Mouse (Mus musculus): ENCODE measurements around the gene Cav1. TPM values are rescaled to one million over a fixed set of nuclear protein-coding genes. Genes with fewer than 3 reads are reported as not detected.

Gene Cav1
- polyA plus RNA-seq (2015; fragmentation: Nextera tagmentation; extraction: Ambion mirVana): 433 and 475 TPM in 2 replicates

GRCm38 (mm10) chr6:17305954-17306601, at the start of gene Cav1:
TSS of gene Cav1 (plus strand) at chr6:17306335.
- Histone ChIP-seq H3K9me3 (replicated peaks; ENCODE audit: control insufficient read depth, low read length) (no peaks in the 10 kb centered on the region), H3K9ac (ENCODE audit: low read length) (peak within 1 kb of the TSS; percentile 84), H3K4me3 (replicated peaks; ENCODE audit: low read length) (peak within 1 kb of the TSS; percentile 76), H3K36me3 (ENCODE audit: control insufficient read depth, insufficient read depth, low read length) (no peaks in the 10 kb centered on the region), H3K27ac (ENCODE audit: low read length) (peak within 1 kb of the TSS; percentile 97), H3K4me1 (ENCODE audit: control insufficient read depth, insufficient read depth, low read length) (peaks cover 15% of the 10 kb centered on the region; the same call in 1 of the 2 replicates), H3K27me3 (ENCODE audit: control insufficient read depth, insufficient read depth, low read length) (no peaks in the 10 kb centered on the region), H3K4me2 (ENCODE audit: low read depth, low read length) (peak within 1 kb of the TSS; percentile 93)
- ATAC-seq (ENCODE audit: insufficient read depth, low FRiP score): peak; percentile 92
- WGBS: under 1% methylated on average over 26 of the region's 26 CpGs

- Histone ChIP-seq H3K4me1 (ENCODE audit: control insufficient read depth, insufficient read depth, low read length) (peaks cover 6% of the 10 kb centered on the region; the same call in 1 of the 2 replicates), H3K27me3 (ENCODE audit: control insufficient read depth, insufficient read depth, low read length) (no peaks in the 10 kb centered on the region), H3K27ac (ENCODE audit: low read length) (no peak overlapping the region), H3K4me3 (replicated peaks; ENCODE audit: low read length) (no peak overlapping the region), H3K4me2 (ENCODE audit: low read depth, low read length) (no peak overlapping the region), H3K36me3 (ENCODE audit: control insufficient read depth, insufficient read depth, low read length) (no peaks in the 10 kb centered on the region), H3K9ac (ENCODE audit: low read length) (no peak overlapping the region), H3K9me3 (replicated peaks; ENCODE audit: control insufficient read depth, low read length) (no peaks in the 10 kb centered on the region)
- 65% methylated on average over 1 of the region's 1 CpGs for WGBS
- ATAC-seq (ENCODE audit: insufficient read depth, low FRiP score): no peak
Observed at GRCm38 (mm10) chr6:17258142-17258541, 48.0 kb upstream of the Cav1 start.

GRCm38 (mm10) chr6:17258911-17259310, 47.2 kb upstream of the Cav1 start:
- H3K4me3 ChIP-seq (replicated peaks; ENCODE audit: low read length): no peak overlapping the region
- no peaks in the 10 kb centered on the region for H3K27me3 ChIP-seq (ENCODE audit: control insufficient read depth, insufficient read depth, low read length)
- H3K9ac ChIP-seq (ENCODE audit: low read length): no peak overlapping the region
- H3K4me2 ChIP-seq (ENCODE audit: low read depth, low read length): no peak overlapping the region
- no peaks in the 10 kb centered on the region for H3K9me3 ChIP-seq (replicated peaks; ENCODE audit: control insufficient read depth, low read length)
- WGBS: 79% methylated on average over 1 of the region's 1 CpGs
- peak overlapping the region; percentile 18; the same call in 1 of the 2 replicates for H3K27ac ChIP-seq (ENCODE audit: low read length)
- peaks cover 9% of the 10 kb centered on the region; the same call in 1 of the 2 replicates for H3K4me1 ChIP-seq (ENCODE audit: control insufficient read depth, insufficient read depth, low read length)
- no peak for ATAC-seq (ENCODE audit: insufficient read depth, low FRiP score)
- no peaks in the 10 kb centered on the region for H3K36me3 ChIP-seq (ENCODE audit: control insufficient read depth, insufficient read depth, low read length)

GRCm38 (mm10) chr6:17262786-17263185, 43.3 kb upstream of the Cav1 start:
- H3K4me3 ChIP-seq (replicated peaks; ENCODE audit: low read length): no peak overlapping the region
- peaks cover 17% of the 10 kb centered on the region for H3K4me1 ChIP-seq (ENCODE audit: control insufficient read depth, insufficient read depth, low read length)
- H3K27me3 ChIP-seq (ENCODE audit: control insufficient read depth, insufficient read depth, low read length): no peaks in the 10 kb centered on the region
- no peak for ATAC-seq (ENCODE audit: insufficient read depth, low FRiP score)
- no peaks in the 10 kb centered on the region for H3K36me3 ChIP-seq (ENCODE audit: control insufficient read depth, insufficient read depth, low read length)
- no peak overlapping the region for H3K4me2 ChIP-seq (ENCODE audit: low read depth, low read length)
- WGBS: 46% methylated on average over 2 of the region's 2 CpGs
- H3K9ac ChIP-seq (ENCODE audit: low read length): no peak overlapping the region
- peak overlapping the region; percentile 47; the same call in 1 of the 2 replicates for H3K27ac ChIP-seq (ENCODE audit: low read length)
- H3K9me3 ChIP-seq (replicated peaks; ENCODE audit: control insufficient read depth, low read length): no peaks in the 10 kb centered on the region

- H3K9ac ChIP-seq (ENCODE audit: low read length): no peak overlapping the region
- H3K4me3 ChIP-seq (replicated peaks; ENCODE audit: low read length): no peak overlapping the region
- ATAC-seq (ENCODE audit: insufficient read depth, low FRiP score): no peak
- no peak overlapping the region; the same call in 1 of the 2 replicates for H3K27ac ChIP-seq (ENCODE audit: low read length)
- 60% methylated on average over 4 of the region's 4 CpGs for WGBS
- no peaks in the 10 kb centered on the region for H3K36me3 ChIP-seq (ENCODE audit: control insufficient read depth, insufficient read depth, low read length)
- no peak overlapping the region for H3K4me2 ChIP-seq (ENCODE audit: low read depth, low read length)
- peaks cover 11% of the 10 kb centered on the region for H3K4me1 ChIP-seq (ENCODE audit: control insufficient read depth, insufficient read depth, low read length)
- H3K9me3 ChIP-seq (replicated peaks; ENCODE audit: control insufficient read depth, low read length): no peaks in the 10 kb centered on the region
- H3K27me3 ChIP-seq (ENCODE audit: control insufficient read depth, insufficient read depth, low read length): no peaks in the 10 kb centered on the region
Observed at GRCm38 (mm10) chr6:17265043-17265442, 41.1 kb upstream of the Cav1 start.

- Histone ChIP-seq H3K9ac (ENCODE audit: low read length) (no peak overlapping the region), H3K4me2 (ENCODE audit: low read depth, low read length) (no peak overlapping the region), H3K4me3 (replicated peaks; ENCODE audit: low read length) (no peak overlapping the region), H3K27me3 (ENCODE audit: control insufficient read depth, insufficient read depth, low read length) (no peaks in the 10 kb centered on the region), H3K27ac (ENCODE audit: low read length) (peak overlapping the region; percentile 79), H3K4me1 (ENCODE audit: control insufficient read depth, insufficient read depth, low read length) (peaks cover 11% of the 10 kb centered on the region), H3K36me3 (ENCODE audit: control insufficient read depth, insufficient read depth, low read length) (no peaks in the 10 kb centered on the region), H3K9me3 (replicated peaks; ENCODE audit: control insufficient read depth, low read length) (no peaks in the 10 kb centered on the region)
- 39% methylated on average over 3 of the region's 3 CpGs for WGBS
- peak; percentile 47; the same call in 1 of the 2 replicates for ATAC-seq (ENCODE audit: insufficient read depth, low FRiP score)
Observed at GRCm38 (mm10) chr6:17266466-17266865, 39.7 kb upstream of the Cav1 start.

GRCm38 (mm10) chr6:17278366-17278765, 27.8 kb upstream of the Cav1 start:
- Histone ChIP-seq H3K4me3 (replicated peaks; ENCODE audit: low read length) (no peak overlapping the region), H3K27me3 (ENCODE audit: control insufficient read depth, insufficient read depth, low read length) (no peaks in the 10 kb centered on the region), H3K9ac (ENCODE audit: low read length) (no peak overlapping the region), H3K9me3 (replicated peaks; ENCODE audit: control insufficient read depth, low read length) (no peaks in the 10 kb centered on the region), H3K4me1 (ENCODE audit: control insufficient read depth, insufficient read depth, low read length) (0 out of 2 replicates have a peak, but pooled peaks cover 10% of the 10 kb centered on the region), H3K36me3 (ENCODE audit: control insufficient read depth, insufficient read depth, low read length) (no peaks in the 10 kb centered on the region), H3K27ac (ENCODE audit: low read length) (no peak overlapping the region), H3K4me2 (ENCODE audit: low read depth, low read length) (no peak overlapping the region)
- WGBS: 89% methylated on average over 3 of the region's 3 CpGs
- ATAC-seq (ENCODE audit: insufficient read depth, low FRiP score): no peak

- Histone ChIP-seq H3K9ac (ENCODE audit: low read length) (peak within 1 kb of the TSS; percentile 81), H3K27me3 (ENCODE audit: control insufficient read depth, insufficient read depth, low read length) (no peaks in the 10 kb centered on the region), H3K9me3 (replicated peaks; ENCODE audit: control insufficient read depth, low read length) (no peaks in the 10 kb centered on the region), H3K4me1 (ENCODE audit: control insufficient read depth, insufficient read depth, low read length) (0 out of 2 replicates have a peak, but pooled peaks cover 10% of the 10 kb centered on the region), H3K36me3 (ENCODE audit: control insufficient read depth, insufficient read depth, low read length) (no peaks in the 10 kb centered on the region), H3K4me2 (ENCODE audit: low read depth, low read length) (peak within 1 kb of the TSS; percentile 81), H3K27ac (ENCODE audit: low read length) (peak within 1 kb of the TSS; percentile 93), H3K4me3 (replicated peaks; ENCODE audit: low read length) (peak within 1 kb of the TSS; percentile 61)
- ATAC-seq (ENCODE audit: insufficient read depth, low FRiP score): peak; percentile 95
- WGBS: 1% methylated on average over 40 of the region's 40 CpGs
Observed at GRCm38 (mm10) chr6:17280939-17281756, 25.0 kb upstream of the Cav1 start, which contains the start of gene Cav2. TSS of gene Cav2 (plus strand) at chr6:17281185.

GRCm38 (mm10) chr6:17281757-17282092, 24.4 kb upstream of the Cav1 start:
- Histone ChIP-seq H3K4me2 (ENCODE audit: low read depth, low read length) (peak overlapping the region; percentile 81), H3K36me3 (ENCODE audit: control insufficient read depth, insufficient read depth, low read length) (no peaks in the 10 kb centered on the region), H3K4me1 (ENCODE audit: control insufficient read depth, insufficient read depth, low read length) (0 out of 2 replicates have a peak, but pooled peaks cover 10% of the 10 kb centered on the region), H3K27me3 (ENCODE audit: control insufficient read depth, insufficient read depth, low read length) (no peaks in the 10 kb centered on the region), H3K4me3 (replicated peaks; ENCODE audit: low read length) (peak overlapping the region; percentile 61), H3K9ac (ENCODE audit: low read length) (peak overlapping the region; percentile 81), H3K9me3 (replicated peaks; ENCODE audit: control insufficient read depth, low read length) (no peaks in the 10 kb centered on the region), H3K27ac (ENCODE audit: low read length) (peak overlapping the region; percentile 93)
- 9% methylated on average over 8 of the region's 8 CpGs for WGBS
- ATAC-seq (ENCODE audit: insufficient read depth, low FRiP score): no peak

Measured in stomach, embryonic 16.5 days (tissue).